Mouse (Mus musculus) spleen, adult 2 months (tissue): ENCODE measurements at regions not wholly inside any gene's neighbourhood (a gene's known extent, or its start where the extent isn't known, plus 50 kb on each side); places are given as distances from the start of the nearest gene placed in this dataset.

Source experiments
- CTCF ChIP-seq: fragments of 200-500 bp; IDR thresholded peaks from 2 replicates; pipeline ENCODE4 v1.5.1; 2011; ENCODE audit warnings: mild to moderate bottlenecking, inconsistent platforms; ENCODE audit not compliant: insufficient read depth, insufficient read length, insufficient replicate concordance; ENCODE audit errors: extremely low read depth
- POLR2A ChIP-seq: fragments of 200-500 bp; IDR thresholded peaks from 2 replicates; pipeline ENCODE4 v1.6.1; 2011; ENCODE audit warnings: low read depth, low read length, inconsistent platforms

DNA sequence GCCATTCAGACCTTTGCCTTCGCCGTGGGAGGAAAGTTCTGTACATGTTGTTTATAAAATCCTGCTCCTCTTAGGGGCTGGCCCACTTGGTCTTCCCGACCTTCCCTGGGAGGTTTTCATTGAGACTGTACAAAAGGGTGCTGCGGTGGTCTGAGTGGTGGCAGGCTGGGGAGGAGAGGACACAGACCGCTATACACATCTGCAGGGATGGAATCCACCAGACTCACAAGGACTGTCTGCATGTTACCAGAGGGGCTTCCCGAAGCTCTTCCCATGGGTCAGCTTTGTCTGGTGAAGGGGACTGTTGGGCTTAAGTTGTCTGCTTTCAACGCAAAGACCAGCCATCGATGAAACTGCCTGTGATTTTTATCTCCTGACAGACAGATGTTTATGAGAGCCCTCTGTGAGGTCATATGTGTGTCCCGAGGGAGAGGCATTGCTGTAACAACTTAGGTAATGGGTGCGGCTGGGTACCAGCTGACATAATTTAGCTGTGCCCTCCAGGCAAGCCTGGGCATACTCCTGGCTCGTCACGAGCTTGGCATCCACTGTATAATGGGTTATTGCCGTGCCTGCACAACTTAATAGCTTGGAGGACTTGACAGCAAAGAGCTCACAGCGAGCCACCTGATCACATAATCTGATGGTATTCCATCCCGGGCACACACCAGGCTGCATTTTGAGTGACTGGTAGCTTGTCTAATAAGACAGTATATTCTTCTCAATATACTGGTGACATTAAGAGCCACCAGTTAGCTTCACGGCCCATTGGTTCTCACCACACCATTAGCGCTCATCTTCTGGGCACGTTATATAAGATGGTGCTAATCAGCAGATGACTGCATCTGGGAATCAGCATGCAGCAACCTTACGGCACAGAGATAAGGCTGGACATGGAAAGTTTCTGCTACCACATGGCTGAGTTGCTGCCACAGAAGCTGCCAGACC is 128.7 kb downstream of the Ptger3 start:
- TF ChIP-seq CTCF = no peak
- no peak for TF ChIP-seq POLR2A
